Mouse (Mus musculus) testis, postnatal 10 days (tissue): ENCODE data around the gene 2310061N02Rik.
"Not testable (repeated sequence)": the region's sequence is repeated elsewhere in the genome, so short reads cannot be mapped to it uniquely, and the experiment has no call there.

ENCODE experiments used
- DNase-seq: peaks from one replicate; pipeline ENCODE4 v3.0.0; 2021; ENCODE audit warnings: low spot score

Gene 2310061N02Rik

GRCm38 (mm10) chr16:88707496-88708012, at the start of gene 2310061N02Rik:
Gene 2310061N02Rik (minus strand): TSS chr16:88707962.
- no peak for DNase-seq

- DNase-seq = not testable (repeated sequence)
Observed at GRCm38 (mm10) chr16:88751535-88751934, 43.8 kb upstream of the 2310061N02Rik start, which contains the start of gene Krtap13. Gene Krtap13 (minus strand): TSS chr16:88751635.

GRCm38 (mm10) chr16:88747943-88748342, 40.2 kb upstream of the 2310061N02Rik start:
- DNase-seq = no peak

GRCm38 (mm10) chr16:88744750-88745340, 37.1 kb upstream of the 2310061N02Rik start:
- no peak for DNase-seq

GRCm38 (mm10) chr16:88735391-88735790, 27.6 kb upstream of the 2310061N02Rik start:
- DNase-seq = no peak

GRCm38 (mm10) chr16:88728812-88729275, 21.1 kb upstream of the 2310061N02Rik start, which contains the start of gene Krtap13-1:
Gene Krtap13-1 (plus strand): TSS chr16:88728862.
- no peak for DNase-seq

- no peak for DNase-seq
Observed at GRCm38 (mm10) chr16:88720031-88720430, 12.3 kb upstream of the 2310061N02Rik start.

- no peak for DNase-seq
Observed at GRCm38 (mm10) chr16:88716549-88716948, 8.8 kb upstream of the 2310061N02Rik start.

- DNase-seq = no peak
Observed at GRCm38 (mm10) chr16:88711245-88711644, 3.5 kb upstream of the 2310061N02Rik start.

- DNase-seq = no peak
Observed at GRCm38 (mm10) chr16:88710757-88711156, 3.0 kb upstream of the 2310061N02Rik start.

- no peak for DNase-seq
Observed at GRCm38 (mm10) chr16:88701072-88701864, 6.5 kb downstream of the 2310061N02Rik start.

- no peak for DNase-seq
Observed at GRCm38 (mm10) chr16:88696256-88696655, 11.5 kb downstream of the 2310061N02Rik start.

GRCm38 (mm10) chr16:88681282-88681681, 26.5 kb downstream of the 2310061N02Rik start:
- no peak for DNase-seq

GRCm38 (mm10) chr16:88679099-88679498, 28.7 kb downstream of the 2310061N02Rik start:
- no peak for DNase-seq

GRCm38 (mm10) chr16:88671571-88671970, 36.2 kb downstream of the 2310061N02Rik start, which contains the start of gene Krtap27-1:
Gene Krtap27-1 (minus strand): TSS chr16:88671671.
- no peak for DNase-seq

GRCm38 (mm10) chr16:88657426-88657825, 50.3 kb downstream of the 2310061N02Rik start:
- DNase-seq = no peak
